Mouse (Mus musculus): ENCODE measurements around the gene Wwc2. TPM values are rescaled to one million over a fixed set of nuclear protein-coding genes. Genes with fewer than 3 reads are reported as not detected.

Gene Wwc2
- polyA plus RNA-seq, 1 experiment, result 8.7 TPM

DNA sequence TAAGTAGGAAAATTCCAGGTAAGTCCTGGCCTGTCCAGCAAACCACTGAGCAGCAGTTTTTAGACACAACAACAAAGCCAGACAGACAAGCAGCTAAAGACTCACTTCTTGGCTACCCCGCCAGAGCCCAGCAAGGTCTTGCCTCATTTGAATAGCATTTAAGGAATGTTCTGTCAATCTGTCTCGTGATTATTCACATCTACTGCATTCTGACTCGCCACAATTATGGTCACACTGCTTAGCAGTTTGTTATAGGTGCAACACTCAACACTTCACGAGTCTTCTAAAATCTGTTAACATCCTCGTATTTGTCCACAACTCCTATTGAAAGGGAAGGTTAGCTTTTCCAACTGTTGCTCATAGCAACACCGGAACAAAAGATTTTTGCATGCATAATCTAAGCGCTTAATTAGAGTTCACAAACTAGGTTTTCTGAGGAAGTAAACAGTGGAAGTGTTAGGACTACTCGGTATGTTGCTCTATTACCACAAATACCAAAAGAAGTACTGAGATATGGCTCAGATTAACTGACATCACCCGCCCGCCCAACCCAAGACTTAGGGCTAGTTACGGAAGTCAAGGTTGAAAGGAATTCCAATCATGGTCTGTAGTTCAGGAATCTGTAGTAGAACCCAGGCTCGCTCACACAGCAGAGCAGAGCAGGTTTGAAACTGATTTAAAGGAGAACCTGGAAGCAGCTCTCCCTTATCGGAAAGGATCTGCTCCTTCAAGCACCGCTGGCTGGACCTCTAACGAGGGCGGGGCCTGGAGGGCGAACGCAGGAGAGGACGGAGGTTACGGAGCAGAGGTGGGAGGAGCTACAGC, 16.4 kb downstream of the Wwc2 start:
- TF ChIP-seq CTCF (IDR thresholded peaks at IDR 0.05; ENCODE audit: low read depth, low read length) (no peak), POLR2A (IDR thresholded peaks at IDR 0.05; ENCODE audit: borderline replicate concordance, low read depth, low read length) (no peak)
- Histone ChIP-seq H3K27ac (ENCODE audit: insufficient read depth, low read depth, low read length) (no peak overlapping the region), H3K4me1 (ENCODE audit: control insufficient read depth, insufficient read depth, low read length) (no peaks in the 10 kb centered on the region), H3K4me3 (ENCODE audit: insufficient read depth, low read length) (no peak overlapping the region)

DNA sequence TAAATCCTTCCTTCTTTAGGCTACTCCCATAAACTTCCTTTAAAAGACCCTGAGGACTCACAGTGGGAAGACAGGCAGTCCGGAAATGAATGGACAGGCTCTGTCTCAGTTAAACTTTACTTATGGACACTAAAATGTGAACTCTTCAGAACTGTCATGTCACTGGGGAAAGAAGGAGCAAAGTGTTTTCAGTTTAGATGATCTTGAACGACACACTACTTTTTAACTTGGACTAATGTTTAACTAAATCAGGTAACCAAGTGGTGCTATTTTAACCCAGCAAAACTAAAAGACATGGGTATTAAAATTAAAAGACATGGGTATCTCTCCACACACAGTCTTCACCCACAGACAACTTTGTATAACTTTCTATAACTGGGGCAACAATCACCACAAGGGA, 19.6 kb downstream of the Wwc2 start:
- Histone ChIP-seq H3K4me1 (ENCODE audit: control insufficient read depth, insufficient read depth, low read length) (no peaks in the 10 kb centered on the region), H3K27ac (ENCODE audit: insufficient read depth, low read depth, low read length) (no peak overlapping the region), H3K4me3 (ENCODE audit: insufficient read depth, low read length) (no peak overlapping the region)
- TF ChIP-seq CTCF (IDR thresholded peaks at IDR 0.05; ENCODE audit: low read depth, low read length) (no peak), POLR2A (IDR thresholded peaks at IDR 0.05; ENCODE audit: borderline replicate concordance, low read depth, low read length) (no peak)

DNA sequence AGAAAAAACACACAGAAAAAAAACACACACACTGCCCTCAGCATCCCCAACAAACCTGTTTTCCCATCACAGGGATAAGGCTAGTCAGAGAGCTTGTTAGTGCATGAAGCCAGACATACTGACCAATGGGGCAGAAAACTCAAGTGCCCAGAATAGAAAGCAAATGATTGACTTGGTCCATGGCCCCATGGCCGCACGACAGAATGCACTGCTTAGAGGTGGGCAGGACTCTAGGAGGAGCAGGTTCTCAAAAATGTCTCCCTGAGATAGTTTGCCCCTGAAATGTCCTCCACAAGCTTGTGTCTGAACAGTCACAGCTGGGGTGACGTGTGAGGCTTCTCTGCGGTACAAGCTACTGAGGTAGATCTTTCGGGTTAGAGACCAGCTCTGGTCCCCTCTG, 20.1 kb downstream of the Wwc2 start:
- Histone ChIP-seq H3K4me1 (ENCODE audit: control insufficient read depth, insufficient read depth, low read length) (no peaks in the 10 kb centered on the region), H3K4me3 (ENCODE audit: insufficient read depth, low read length) (no peak overlapping the region), H3K27ac (ENCODE audit: insufficient read depth, low read depth, low read length) (no peak overlapping the region)
- TF ChIP-seq CTCF (IDR thresholded peaks at IDR 0.05; ENCODE audit: low read depth, low read length) (no peak), POLR2A (IDR thresholded peaks at IDR 0.05; ENCODE audit: borderline replicate concordance, low read depth, low read length) (no peak)

DNA sequence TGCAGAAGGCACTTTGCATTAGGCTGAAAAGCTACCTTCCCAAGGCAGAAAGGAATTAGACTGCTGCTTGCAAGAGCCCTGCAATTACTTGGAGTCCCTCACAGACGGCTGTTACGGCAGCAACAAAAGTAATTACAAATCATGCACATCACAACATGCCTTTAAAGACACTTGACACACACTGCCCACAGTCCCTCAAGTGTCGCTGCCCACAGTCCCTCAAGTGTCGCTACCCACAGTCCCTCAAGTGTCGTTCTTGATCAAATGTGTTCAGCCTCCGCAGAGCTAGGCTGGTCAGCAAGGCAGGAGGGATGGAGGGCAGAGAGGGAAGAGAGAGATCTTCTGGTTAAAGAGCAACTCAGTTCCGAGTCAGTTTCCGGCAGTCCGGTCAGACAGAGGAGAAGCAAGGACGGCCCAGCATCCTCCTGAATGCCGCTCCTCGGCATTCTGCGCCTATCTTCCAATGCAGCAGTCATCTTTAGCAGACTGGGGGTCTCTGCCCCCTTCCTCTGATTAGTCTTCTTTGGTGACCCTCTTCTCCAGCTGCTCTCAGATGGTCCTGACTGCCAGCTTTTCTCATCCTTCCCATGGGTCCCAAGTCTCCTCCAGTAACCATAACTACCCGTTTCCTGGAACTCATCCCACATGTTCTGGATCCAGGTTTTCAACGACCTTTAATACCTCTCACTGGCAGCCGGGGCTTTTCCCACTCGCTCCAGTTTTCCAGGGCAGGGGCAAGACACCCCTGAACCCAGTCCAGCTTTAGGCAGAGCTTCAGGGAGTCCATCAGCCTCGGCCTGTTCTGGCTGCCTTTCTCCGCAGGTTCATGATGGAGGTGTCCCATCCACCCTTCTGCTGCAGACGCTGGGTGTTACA, 23.4 kb downstream of the Wwc2 start:
- H3K4me3 ChIP-seq (ENCODE audit: insufficient read depth, low read length), result no peak overlapping the region
- no peak overlapping the region for H3K27ac ChIP-seq (ENCODE audit: insufficient read depth, low read depth, low read length)
- no peak for TF ChIP-seq POLR2A (IDR thresholded peaks at IDR 0.05; ENCODE audit: borderline replicate concordance, low read depth, low read length)
- TF ChIP-seq CTCF (IDR thresholded peaks at IDR 0.05; ENCODE audit: low read depth, low read length), result no peak
- no peaks in the 10 kb centered on the region for H3K4me1 ChIP-seq (ENCODE audit: control insufficient read depth, insufficient read depth, low read length)

DNA sequence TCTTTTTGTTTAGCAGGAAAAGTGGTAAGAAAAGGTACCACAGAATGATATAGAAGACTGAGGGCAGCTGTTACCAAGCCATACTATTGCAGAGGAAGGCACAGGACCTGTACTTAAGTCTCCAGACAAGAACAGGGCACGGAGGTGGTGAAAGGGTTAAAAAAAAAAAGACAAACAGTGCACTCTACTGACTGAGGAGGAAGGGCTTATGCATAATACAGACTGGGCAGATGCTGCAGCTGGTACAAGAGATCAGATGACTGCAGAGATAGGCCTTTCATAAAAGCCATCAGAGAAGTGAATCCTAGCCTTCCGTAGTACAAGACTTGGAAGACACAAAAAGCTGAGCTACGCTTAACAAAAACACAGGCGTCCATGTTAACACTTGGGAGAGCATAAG, 28.2 kb downstream of the Wwc2 start:
- Histone ChIP-seq H3K27ac (ENCODE audit: insufficient read depth, low read depth, low read length) (no peak overlapping the region), H3K4me3 (ENCODE audit: insufficient read depth, low read length) (no peak overlapping the region), H3K4me1 (ENCODE audit: control insufficient read depth, insufficient read depth, low read length) (no peaks in the 10 kb centered on the region)
- TF ChIP-seq POLR2A (IDR thresholded peaks at IDR 0.05; ENCODE audit: borderline replicate concordance, low read depth, low read length) (no peak), CTCF (IDR thresholded peaks at IDR 0.05; ENCODE audit: low read depth, low read length) (no peak)

DNA sequence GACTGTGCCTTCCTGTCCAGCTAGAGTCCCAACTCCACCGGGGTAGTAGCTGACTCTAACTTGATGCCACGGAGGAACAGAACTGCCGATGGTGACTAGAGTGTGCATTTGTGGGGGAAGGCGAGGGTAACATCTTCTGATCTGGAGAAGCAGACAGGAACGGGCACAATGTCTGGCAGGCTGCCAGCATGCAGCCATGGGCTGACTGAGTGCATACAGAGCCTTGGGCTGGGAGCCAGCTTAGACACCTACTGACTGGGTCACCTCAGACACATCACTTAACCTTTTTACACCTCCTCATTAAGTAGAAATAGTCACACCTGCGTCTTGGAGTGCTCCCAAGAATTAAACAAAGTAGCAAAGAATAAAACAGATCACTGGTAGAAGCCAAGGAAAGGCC, 28.7 kb downstream of the Wwc2 start:
- H3K27ac ChIP-seq (ENCODE audit: insufficient read depth, low read depth, low read length), result no peak overlapping the region
- no peak overlapping the region for H3K4me3 ChIP-seq (ENCODE audit: insufficient read depth, low read length)
- no peaks in the 10 kb centered on the region for H3K4me1 ChIP-seq (ENCODE audit: control insufficient read depth, insufficient read depth, low read length)
- TF ChIP-seq POLR2A (IDR thresholded peaks at IDR 0.05; ENCODE audit: borderline replicate concordance, low read depth, low read length) (no peak), CTCF (IDR thresholded peaks at IDR 0.05; ENCODE audit: low read depth, low read length) (no peak)

DNA sequence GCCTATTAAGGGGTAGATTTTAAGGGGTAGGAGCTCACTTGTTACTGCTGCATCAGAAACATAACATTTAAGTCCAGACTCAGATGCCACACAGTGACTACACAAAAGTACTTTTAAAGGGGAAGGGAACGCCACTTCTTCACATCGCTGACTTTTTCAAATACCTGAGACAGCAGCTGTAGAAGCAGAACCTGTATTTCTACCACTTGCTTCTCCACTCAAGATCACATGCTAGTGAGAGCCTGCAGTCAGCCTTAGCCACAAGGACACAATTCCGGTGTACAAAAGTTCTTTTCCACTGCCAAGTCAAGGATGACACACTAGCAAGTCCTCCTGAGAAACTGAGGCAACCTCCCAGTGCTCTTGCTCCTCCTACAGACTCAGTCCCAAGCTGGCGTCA, 33.2 kb downstream of the Wwc2 start:
- no peak overlapping the region for H3K27ac ChIP-seq (ENCODE audit: insufficient read depth, low read depth, low read length)
- H3K4me3 ChIP-seq (ENCODE audit: insufficient read depth, low read length), result no peak overlapping the region
- no peaks in the 10 kb centered on the region for H3K4me1 ChIP-seq (ENCODE audit: control insufficient read depth, insufficient read depth, low read length)
- TF ChIP-seq CTCF (IDR thresholded peaks at IDR 0.05; ENCODE audit: low read depth, low read length), result no peak
- TF ChIP-seq POLR2A (IDR thresholded peaks at IDR 0.05; ENCODE audit: borderline replicate concordance, low read depth, low read length), result no peak

DNA sequence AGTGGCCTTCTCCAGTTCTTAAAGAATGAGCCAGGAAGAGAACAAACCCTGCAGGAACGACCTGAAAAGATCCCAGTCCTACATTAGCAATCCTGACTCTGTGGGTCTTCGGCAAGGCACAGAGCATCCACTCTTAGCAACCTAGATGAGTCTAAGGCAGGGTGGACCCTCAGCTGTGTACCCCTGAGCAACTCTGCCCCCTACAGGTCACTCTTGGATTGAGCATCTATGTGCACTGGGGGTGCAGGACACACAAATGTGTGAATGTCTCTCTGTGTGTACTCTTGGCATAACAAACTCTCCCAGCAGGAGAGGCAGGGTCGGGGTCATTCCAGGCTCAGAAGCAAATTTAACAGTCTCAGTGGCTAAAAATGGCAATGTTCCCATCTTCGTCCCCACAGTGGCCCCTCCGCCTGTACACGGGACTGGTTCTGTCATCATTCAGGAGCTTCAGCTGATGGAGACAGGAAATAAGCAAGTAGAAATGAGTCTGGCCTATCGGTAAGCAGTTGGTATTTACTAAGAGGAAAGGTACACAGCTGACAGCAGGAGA, 39.3 kb downstream of the Wwc2 start:
- no peak overlapping the region for H3K4me3 ChIP-seq (ENCODE audit: insufficient read depth, low read length)
- H3K4me1 ChIP-seq (ENCODE audit: control insufficient read depth, insufficient read depth, low read length), result peaks cover 4% of the 10 kb centered on the region; the same call in 1 of the 2 replicates
- peak; percentile 37 for TF ChIP-seq CTCF (IDR thresholded peaks at IDR 0.05; ENCODE audit: low read depth, low read length)
- no peak for TF ChIP-seq POLR2A (IDR thresholded peaks at IDR 0.05; ENCODE audit: borderline replicate concordance, low read depth, low read length)
- no peak overlapping the region for H3K27ac ChIP-seq (ENCODE audit: insufficient read depth, low read depth, low read length)

DNA sequence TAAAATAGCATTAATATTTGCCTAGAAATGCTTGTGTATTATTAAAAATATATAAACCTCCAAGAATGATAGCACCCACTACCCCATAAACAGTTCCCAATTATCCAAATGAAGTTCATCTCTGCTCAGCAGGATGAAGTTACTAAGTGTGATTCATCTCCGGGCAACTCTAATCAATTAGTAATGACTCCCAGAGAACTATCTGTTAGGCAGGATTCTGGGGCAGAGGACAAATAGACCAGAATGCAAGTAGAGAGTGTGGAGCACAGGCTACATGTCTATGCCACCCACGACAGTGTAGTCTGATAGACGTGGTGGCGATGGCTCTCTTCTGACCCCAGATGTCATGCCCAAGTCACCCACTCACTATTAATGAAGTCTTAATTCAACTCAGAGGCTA, 41.9 kb downstream of the Wwc2 start:
- Histone ChIP-seq H3K27ac (ENCODE audit: insufficient read depth, low read depth, low read length) (no peak overlapping the region), H3K4me3 (ENCODE audit: insufficient read depth, low read length) (no peak overlapping the region), H3K4me1 (ENCODE audit: control insufficient read depth, insufficient read depth, low read length) (peaks cover 4% of the 10 kb centered on the region; the same call in 1 of the 2 replicates)
- TF ChIP-seq CTCF (IDR thresholded peaks at IDR 0.05; ENCODE audit: low read depth, low read length) (no peak), POLR2A (IDR thresholded peaks at IDR 0.05; ENCODE audit: borderline replicate concordance, low read depth, low read length) (no peak)
